Mouse (Mus musculus): ENCODE results near the gene Epha4.

Gene Epha4

DNA sequence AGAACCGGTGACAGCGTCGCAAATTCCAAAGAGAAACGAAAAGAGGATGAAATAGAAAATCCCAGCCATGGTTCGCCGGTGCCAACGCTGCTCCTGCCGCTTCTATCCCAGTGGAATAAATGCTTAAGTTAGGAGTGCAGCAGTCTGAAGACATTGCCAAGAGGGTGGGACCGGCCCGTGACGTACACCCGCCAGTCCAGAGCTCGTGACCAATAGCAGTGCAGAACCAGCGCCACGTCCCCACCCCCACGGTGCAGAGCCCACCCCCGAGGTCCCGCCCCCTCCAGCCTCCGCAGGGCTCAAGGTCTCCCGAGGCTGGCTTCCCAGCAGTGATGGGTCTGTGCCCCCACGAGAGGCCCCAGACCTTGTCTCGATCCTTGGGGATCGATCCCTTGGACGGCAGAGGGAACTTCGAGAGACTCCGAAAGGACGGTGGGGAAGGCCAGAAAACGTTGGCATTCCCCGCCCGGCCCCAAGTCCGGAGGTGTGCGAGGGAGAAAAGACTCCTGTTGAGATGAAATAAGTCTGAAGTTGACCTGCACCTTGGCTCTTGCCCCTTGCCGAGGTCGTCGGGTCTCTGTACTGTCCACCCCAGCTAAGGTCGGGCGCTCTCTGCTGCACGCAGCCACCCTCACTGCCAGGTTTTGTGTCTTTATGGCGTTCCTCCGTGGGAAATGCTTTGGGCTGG, at the start of gene Epha4:
Gene Epha4 (minus strand): TSS at position 126 of the 688 bp plus-strand sequence.
- peak; percentile 90 to 93 for DNase-seq

DNA sequence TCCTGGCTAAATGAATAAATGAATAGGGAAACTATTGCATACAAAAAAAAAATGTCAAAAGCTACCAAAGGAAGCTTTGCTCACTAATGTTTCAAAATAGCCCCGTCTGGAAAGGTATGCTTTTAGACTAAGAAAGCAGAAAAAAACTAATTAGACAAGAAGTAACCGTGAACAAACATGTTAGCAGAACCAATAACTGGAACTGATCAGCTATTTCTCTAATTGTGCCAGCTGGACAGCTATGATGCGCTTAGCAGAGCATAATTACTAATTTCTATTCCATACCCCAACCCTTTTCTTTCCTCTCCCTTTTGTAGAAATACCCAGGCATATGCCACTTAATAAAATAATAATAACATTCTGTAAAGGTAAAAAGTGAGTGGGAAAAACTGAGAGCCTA, 41.3 kb upstream of the Epha4 start:
- no peak for DNase-seq

GRCm38 (mm10) chr1:77551927-77552326, 37.0 kb upstream of the Epha4 start:
- DNase-seq = no peak

DNA sequence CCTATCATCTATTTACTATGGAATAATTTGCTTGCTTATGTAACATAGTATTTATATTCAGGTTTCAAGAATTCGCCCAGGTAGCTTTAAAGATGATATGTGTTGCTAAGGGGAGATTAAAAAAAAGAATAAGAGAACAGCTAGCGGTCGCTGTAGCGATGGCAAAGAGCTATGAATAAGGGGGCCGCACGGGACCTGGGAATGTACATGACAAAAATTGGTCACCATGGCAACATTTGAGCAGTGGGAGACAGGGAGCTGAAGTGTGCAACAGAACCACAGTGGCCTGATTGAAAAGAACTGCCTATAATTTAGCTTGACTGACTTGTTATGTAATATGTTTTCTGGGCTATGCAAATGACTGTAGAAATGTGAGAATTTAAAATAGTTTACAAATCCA, 30.8 kb upstream of the Epha4 start:
- no peak for DNase-seq

DNA sequence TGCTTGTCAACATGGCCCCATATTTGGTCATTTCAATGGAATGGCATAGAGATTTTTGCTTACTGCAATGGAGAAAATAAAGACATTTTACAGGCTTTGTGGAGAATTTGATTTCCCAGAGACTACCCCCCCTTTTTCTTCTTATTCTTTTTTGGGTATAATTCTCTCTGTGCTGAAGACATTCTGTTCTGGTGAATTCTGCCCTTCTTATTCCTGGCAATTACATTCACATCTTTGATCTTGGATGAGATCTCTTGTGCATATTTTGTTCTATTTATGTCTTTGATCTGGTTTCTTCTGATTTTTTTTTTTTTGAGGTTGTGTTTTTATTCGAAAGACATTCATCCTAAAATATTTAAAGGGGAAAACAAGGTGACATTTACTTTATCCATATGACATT, 30.1 kb upstream of the Epha4 start:
- DNase-seq = no peak

GRCm38 (mm10) chr1:77544279-77544678, 29.4 kb upstream of the Epha4 start:
- no peak for DNase-seq

- DNase-seq = no peak
These were observed 25.1 kb upstream of the Epha4 start for GRCm38 (mm10) chr1:77539945-77540344.

DNA sequence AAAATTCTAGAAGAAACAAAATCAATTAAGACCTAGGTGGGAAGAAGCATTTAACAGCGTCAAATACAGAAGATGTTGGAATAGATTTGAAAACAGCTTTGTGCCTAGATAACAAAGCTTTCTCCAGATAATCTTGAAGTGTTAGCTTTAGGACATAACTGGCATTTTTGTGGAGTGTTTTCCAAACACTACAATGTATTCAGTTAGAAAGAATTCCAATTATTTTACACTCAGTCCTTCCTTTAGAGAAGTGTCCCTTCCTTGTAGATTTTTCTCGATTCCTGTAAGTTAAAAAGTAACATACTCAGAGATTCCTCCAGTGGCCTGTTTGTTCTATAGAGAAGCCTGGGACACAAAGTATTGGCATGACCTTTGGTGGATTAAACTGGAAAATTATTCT, 23.7 kb upstream of the Epha4 start:
- DNase-seq = no peak

DNA sequence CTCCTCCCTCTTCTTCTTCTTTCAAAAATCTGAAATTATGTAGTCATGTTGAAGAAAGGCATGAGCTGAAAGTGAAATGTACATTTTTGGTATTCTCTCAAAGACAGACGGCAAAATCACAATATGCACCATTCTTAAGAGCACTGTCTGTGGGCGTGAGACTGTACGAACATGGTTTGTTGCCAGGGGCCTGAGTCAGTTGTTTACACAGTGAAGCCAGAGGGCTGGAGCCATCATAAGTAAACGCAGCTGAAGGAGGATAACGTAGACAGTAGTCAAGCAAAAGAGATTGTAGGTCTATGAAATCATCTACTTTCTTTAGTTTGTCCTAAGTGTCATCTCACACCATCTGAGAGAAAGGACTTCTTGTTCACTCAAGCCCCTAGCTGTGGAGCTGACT, 21.0 kb upstream of the Epha4 start:
- peak in 1 of 2 experiments; percentile 33 for DNase-seq

DNA sequence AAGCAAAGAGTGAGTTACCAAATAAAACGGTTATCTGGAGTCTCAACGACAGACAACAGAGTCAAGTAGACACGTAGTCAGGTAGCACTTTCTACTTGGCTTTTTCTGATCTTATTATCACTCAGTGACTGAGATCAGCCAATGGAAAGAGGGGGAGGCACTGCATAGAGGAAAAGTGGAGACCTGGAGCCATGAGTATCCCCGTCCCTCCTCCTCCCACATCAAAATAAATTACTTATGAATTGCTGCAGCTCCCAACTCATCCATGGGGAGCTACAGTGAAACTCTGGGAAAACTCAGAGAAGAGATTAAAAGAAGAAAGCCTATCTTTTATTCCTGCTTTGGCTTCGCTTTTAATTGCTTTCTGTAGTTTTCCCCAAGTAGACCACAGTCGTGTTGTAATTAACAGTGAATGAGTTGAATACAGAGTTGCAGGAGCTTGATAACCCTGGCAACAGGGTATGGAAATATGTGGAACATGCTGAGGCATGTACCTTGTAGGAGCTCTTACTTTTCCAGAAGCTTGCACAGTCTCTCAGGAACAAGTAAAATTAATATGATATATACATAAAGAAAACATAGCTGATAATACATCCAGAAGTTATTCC, 17.8 kb upstream of the Epha4 start:
- no peak for DNase-seq

DNA sequence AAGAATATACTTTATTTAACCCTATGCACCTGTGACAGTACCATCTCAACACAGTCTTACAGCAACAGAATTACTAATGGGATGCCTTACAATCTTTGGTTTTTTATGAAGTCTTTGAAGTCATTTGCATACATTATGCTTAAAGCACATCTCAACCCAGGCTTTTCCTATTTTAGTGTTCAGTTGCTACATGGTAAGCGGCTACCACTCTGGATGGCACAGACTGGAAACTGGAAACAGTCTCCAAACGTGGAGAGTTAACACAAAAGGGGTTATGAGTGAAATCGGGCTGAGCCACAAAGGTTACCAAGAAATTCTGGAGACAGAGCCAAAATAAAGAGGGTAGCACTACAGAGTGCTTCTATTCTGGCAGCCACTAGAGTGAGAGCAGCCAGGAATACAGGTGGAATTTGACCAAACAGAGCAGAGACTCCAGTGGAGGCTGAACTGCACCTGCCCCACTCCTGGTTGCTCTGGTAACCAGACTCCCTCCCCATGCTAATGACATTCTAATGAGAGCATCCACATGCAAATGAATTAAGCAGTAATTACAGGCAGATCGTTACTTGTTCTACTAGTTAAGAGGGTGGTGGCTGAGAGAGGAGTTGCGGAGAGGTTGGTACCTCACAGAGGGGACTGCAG, 17.2 kb upstream of the Epha4 start:
- peak in 1 of 2 experiments; percentile 10 for DNase-seq

GRCm38 (mm10) chr1:77525082-77525481, 10.2 kb upstream of the Epha4 start:
- DNase-seq = peak in 1 of 2 experiments; percentile 17

DNA sequence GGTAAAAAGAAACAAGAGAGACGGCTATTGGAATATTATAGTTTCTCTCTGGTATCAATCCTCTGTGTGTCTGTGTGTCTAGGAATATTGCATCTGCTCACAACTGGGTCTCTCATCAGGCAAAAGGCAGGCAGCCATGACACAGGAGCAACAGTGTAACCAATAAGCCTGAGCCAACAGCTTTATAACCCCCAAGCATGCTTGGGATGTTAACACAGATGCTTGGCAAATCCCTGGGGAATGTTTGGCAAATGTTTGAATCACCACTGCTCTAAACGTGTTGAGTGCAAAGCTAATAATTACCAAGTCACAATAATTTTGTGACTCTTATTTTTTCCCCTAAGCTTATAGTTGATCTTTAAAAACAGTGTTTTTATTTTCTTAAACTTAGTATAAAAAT, 8.5 kb upstream of the Epha4 start:
- DNase-seq = peak in 1 of 2 experiments; percentile 12

GRCm38 (mm10) chr1:77521640-77522539, 7.0 kb upstream of the Epha4 start:
- no peak for DNase-seq

DNA sequence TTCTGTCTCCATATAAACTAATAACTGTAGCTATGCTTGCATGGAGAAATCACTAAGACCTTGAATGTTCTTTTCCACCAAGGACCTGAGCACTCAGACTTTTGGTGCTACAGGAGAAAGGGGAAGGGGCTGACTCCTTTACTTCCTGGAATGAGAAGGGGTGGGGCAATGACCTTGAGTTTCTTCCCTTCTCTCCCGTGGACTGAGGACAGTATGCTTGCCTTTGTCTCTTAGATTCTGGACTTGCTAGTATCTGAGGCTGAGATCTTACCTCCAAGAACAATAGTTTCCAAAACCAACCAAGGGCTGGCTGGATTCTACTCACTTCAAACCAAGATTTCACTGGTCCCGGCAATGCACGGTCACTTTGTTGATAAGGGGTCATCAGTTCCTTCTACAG, 3.8 kb upstream of the Epha4 start:
- no peak for DNase-seq

GRCm38 (mm10) chr1:77516203-77516991, 1.5 kb upstream of the Epha4 start:
- peak; percentile 88 to 89 for DNase-seq

DNA sequence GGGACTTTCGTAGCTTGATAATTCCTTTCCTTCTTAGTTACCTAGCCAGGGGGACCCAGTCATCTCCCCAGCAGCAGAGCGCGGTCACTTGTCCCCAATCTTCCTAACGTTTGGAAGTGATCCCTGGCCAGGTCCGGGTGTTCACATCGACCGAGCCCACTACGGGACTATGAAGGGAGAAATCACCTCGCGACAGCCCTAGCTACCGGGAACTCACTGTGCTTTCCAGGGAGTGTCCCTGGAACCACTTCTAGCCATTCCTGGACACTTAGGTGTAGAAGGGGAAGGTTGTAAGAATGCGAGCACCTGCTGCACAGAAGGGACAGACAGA, 728 bp upstream of the Epha4 start:
- DNase-seq = peak; percentile 20 to 34

DNA sequence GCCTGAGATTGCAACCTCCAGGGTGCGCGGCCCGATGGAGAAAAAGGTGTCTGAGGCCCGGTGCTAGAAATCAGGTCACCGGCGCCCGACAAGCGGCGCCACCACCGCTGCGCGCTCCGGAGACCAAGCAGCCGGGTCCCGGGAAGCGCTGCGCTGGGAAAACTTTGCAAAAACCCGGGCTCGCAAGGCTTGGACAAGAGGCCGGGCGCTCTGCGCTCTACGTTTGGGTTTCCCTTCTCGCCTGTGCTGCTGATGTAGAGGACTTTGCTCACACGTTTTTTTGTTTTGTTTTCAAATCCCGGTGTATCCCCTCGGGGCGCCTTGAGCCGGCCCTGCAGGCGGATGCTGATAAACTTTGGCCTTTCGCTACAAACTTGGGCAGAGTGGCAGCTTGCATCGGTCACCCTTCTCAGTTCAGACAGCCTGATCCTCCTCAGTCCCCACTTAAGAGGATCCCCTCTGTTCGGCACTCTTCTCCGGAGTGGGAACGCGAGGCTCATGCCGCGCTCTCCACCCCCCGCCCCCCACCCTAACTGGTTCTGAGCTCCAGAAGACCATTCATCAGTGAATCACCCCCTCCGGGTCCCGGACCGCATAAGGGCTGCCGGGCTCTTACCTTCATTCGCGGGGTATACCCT, 444 bp downstream of the Epha4 start:
- DNase-seq = peak; percentile 24 to 29

- DNase-seq = no peak
These were observed 946 bp downstream of the Epha4 start for GRCm38 (mm10) chr1:77513959-77514324.

GRCm38 (mm10) chr1:77513411-77513941, 1.4 kb downstream of the Epha4 start:
- DNase-seq = peak; percentile 15 to 44

DNA sequence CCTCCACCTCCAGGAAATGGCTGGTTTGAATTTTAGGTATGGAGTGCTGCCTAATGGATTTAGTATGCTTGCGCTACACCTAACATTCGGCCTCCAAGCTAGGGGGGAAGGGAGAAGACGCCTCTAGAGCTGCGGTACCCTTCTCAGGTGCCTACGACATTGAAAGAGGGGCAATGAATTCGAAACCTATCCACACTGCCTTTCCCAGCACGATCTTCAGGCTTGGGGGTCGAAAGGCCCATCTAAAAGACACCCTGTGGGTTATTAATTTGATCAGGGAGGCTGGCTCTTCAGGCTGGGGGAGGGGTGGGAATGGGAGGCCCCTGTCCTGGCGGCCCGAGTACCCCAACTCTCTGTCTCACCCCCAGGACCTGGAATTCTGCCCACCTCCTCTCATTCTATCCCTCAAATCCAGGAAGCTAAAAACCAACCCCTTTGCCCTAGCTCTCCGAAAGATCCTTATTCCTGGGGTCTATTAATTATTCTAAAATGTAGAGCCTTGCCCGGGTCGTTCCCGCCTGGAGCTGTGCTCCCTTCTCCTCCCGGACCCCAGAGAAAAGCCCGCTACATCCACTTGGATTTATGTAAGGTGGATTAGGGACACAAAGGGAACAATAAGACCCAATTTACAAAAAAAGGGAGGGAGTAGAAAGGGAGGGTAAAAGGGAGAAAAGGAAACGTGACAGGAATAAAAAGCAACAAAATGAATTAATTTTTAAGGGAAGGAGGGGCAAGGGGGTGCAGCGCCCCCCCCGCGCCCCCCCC, 2.3 kb downstream of the Epha4 start:
- DNase-seq = no peak
